Mouse (Mus musculus) lung, adult 2 months (tissue): ENCODE measurements around the gene Slc5a8.

Experiments used
- CTCF ChIP-seq: fragments of 200-500 bp; IDR thresholded peaks from 2 replicates; pipeline ENCODE4 v1.5.1; 2011; ENCODE audit warnings: mild to moderate bottlenecking, low read length, control low read depth; ENCODE audit not compliant: insufficient read depth
- POLR2A ChIP-seq: fragments of 200-500 bp; IDR thresholded peaks from 2 replicates; pipeline ENCODE4 v1.6.1; 2011; ENCODE audit warnings: low read depth, mild to moderate bottlenecking, control low read depth, low read length, borderline replicate concordance; ENCODE audit errors: extremely low read depth

DNA sequence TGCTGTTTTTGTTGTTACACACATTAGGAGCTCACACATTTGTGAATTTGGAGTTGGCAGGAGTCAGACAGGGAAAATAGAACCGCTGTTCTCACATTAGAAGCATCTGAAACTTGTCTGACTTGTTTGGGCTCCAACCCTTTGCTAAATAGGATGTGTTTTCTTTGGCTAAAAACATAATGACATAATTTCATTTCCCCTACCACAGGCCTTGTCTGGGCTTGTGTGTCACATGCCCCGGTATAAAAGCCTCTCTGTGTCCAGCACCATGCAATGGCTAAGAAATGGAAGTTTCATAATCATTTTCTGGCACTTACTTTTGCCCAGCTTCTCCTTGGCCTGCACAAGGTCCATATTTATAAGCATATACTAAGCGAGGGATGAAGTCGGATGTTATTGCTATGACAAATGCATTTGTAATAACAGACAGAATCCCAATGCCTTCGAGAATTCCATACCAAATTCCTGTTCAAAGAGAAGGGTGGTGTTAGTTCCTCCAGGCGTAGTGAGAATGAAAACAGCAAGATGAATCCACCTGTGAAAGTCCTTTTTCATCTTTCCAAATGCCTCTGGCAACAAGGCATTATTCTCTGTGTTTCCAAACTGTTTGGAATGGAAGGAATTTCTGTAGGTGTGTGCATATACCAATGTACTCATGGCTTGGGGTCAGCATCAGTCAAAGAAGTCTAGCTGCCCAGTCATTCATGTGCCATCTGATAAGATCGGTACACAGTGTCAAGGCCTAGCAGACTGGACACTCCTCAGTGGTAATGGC lies 85.3 kb downstream of the Slc5a8 start:
- TF ChIP-seq POLR2A, result no peak
- TF ChIP-seq CTCF, result no peak
